Mouse (Mus musculus) right cerebral cortex, postnatal 36 days (tissue): ENCODE results near the gene Faf2.

Experiments used
- DNase-seq, 2 experiments: peaks; one replicate each; pipeline ENCODE4 v3.0.0; 2022; ENCODE audit warnings: low spot score in 2 of 2, mixed read lengths in 1 of 2

Faf2 gene

GRCm38 (mm10) chr13:54621155-54621932 lies at the start of gene Faf2:
TSS of gene Faf2 (plus strand) at chr13:54621784.
- DNase-seq = peak; percentile 96 to 98

GRCm38 (mm10) chr13:54572621-54573020 lies 49.0 kb upstream of the Faf2 start:
- DNase-seq = no peak

GRCm38 (mm10) chr13:54574854-54575481 lies 46.6 kb upstream of the Faf2 start, which contains the start of gene Arl10:
TSS of gene Arl10 (plus strand) at chr13:54575015.
- DNase-seq = peak in 1 of 2 experiments; percentile 65

- DNase-seq = no peak
Measured at GRCm38 (mm10) chr13:54575489-54575888, 46.1 kb upstream of the Faf2 start.

- DNase-seq = no peak
Measured at GRCm38 (mm10) chr13:54577652-54578507, 43.7 kb upstream of the Faf2 start.

GRCm38 (mm10) chr13:54581385-54581784 lies 40.2 kb upstream of the Faf2 start:
- DNase-seq = no peak

GRCm38 (mm10) chr13:54582126-54582525 lies 39.5 kb upstream of the Faf2 start:
- DNase-seq = no peak

- DNase-seq = no peak
Measured at GRCm38 (mm10) chr13:54582860-54583259, 38.7 kb upstream of the Faf2 start.

GRCm38 (mm10) chr13:54585831-54586230 lies 35.8 kb upstream of the Faf2 start:
- no peak for DNase-seq

GRCm38 (mm10) chr13:54589414-54589995 lies 32.1 kb upstream of the Faf2 start:
- no peak for DNase-seq

GRCm38 (mm10) chr13:54589996-54590951 lies 31.3 kb upstream of the Faf2 start, which contains the start of the genes Nop16 and Higd2a:
TSS of gene Nop16 (minus strand) at chr13:54590090.
TSS of gene Higd2a (plus strand) at chr13:54590207.
- peak; percentile 98 for DNase-seq

- no peak for DNase-seq
Measured at GRCm38 (mm10) chr13:54591776-54592356, 29.7 kb upstream of the Faf2 start.

- DNase-seq = no peak
Measured at GRCm38 (mm10) chr13:54593617-54594016, 28.0 kb upstream of the Faf2 start.

- DNase-seq = no peak
Measured at GRCm38 (mm10) chr13:54596107-54596690, 25.4 kb upstream of the Faf2 start.

- DNase-seq = no peak
Measured at GRCm38 (mm10) chr13:54596870-54597269, 24.7 kb upstream of the Faf2 start.

GRCm38 (mm10) chr13:54598622-54599143 lies 22.9 kb upstream of the Faf2 start:
- no peak for DNase-seq

GRCm38 (mm10) chr13:54602639-54603111 lies 18.9 kb upstream of the Faf2 start:
- no peak for DNase-seq

- DNase-seq = no peak
Measured at GRCm38 (mm10) chr13:54603501-54603900, 18.1 kb upstream of the Faf2 start.

GRCm38 (mm10) chr13:54604221-54604620 lies 17.4 kb upstream of the Faf2 start:
- no peak for DNase-seq
